Mouse (Mus musculus) embryonic stem cell, embryonic (primary cell): ENCODE measurements around the gene 9530003J23Rik.

Source experiments
- CTCF ChIA-PET, 4 experiments: fragments of 300-600 bp in 2 of 4; fragments of 350-600 bp in 2 of 4; sonication (Branson Sonifier 250); formaldehyde crosslinking; loops; one replicate each; lab custom pipeline; 2022; ENCODE audit warnings: inconsistent platforms in 2 of 4; lab: Charles Lee
- POLR2A ChIA-PET, 4 experiments: fragments of 300-600 bp in 2 of 4; fragments of 350-600 bp in 2 of 4; sonication (Branson Sonifier 250); formaldehyde crosslinking; loops; one replicate each; lab custom pipeline; 2022; ENCODE audit warnings: antibody characterized with exemption in 4 of 4, inconsistent platforms in 1 of 4; lab: Charles Lee

9530003J23Rik gene

GRCm38 (mm10) chr10:117208787-117209186 is 29.7 kb downstream of the 9530003J23Rik start:
- ChIA-PET POLR2A (interaction anchor here (0.6 to 9.1 kb wide), 12 partner anchors 9 to 436 kb away, joined by 3 to 71 read pairs (median 4); partner anchors contain the start of genes Cct2 (in 1 of the 4) and Yeats4 (in 1 of the 4)), CTCF (interaction anchor here (0.5 to 1.7 kb wide), 15 partner anchors 9 to 764 kb away, joined by 3 to 6 read pairs (median 3); partner anchors contain the start of genes Lrrc10 (in 1 of the 4) and Yeats4 (in 1 of the 4))

GRCm38 (mm10) chr10:117208221-117208620 is 30.3 kb downstream of the 9530003J23Rik start:
- CTCF ChIA-PET: interaction anchor here in 1 of 4 experiments (0.6 to 1.7 kb wide), 3 partner anchors 9 to 65 kb away, joined by 3 to 6 read pairs (median 5); no protein-coding TSS in a partner anchor
- POLR2A ChIA-PET: interaction anchor here in 3 of 4 experiments (0.6 to 9.1 kb wide), 10 partner anchors 8 to 436 kb away, joined by 3 to 71 read pairs (median 3); partner anchors contain the start of genes Cct2 (in 1 of the 3) and Yeats4 (in 1 of the 3)

GRCm38 (mm10) chr10:117206070-117206469 is 32.4 kb downstream of the 9530003J23Rik start:
- POLR2A ChIA-PET: interaction anchor here in 2 of 4 experiments (0.7 to 1.9 kb wide), 5 partner anchors 13 to 142 kb away, joined by 3 to 4 read pairs (median 3); partner anchors contain the start of genes Yeats4 (in 2 of the 2) and Cct2 (in 1 of the 2)
- CTCF ChIA-PET: interaction anchor here in 2 of 4 experiments (0.5 to 1.6 kb wide), 3 partner anchors 11 to 590 kb away, joined by 3 to 4 read pairs (median 3); no protein-coding TSS in a partner anchor

- CTCF ChIA-PET: no interaction called here
- POLR2A ChIA-PET: interaction anchor here in 1 of 4 experiments (0.5 to 1.4 kb wide), 3 partner anchors 12 to 56 kb away, joined by 3 to 4 read pairs (median 3); partner anchors contain the start of gene Yeats4
Measured at GRCm38 (mm10) chr10:117203558-117203981, 34.9 kb downstream of the 9530003J23Rik start.

- CTCF ChIA-PET: no interaction called here
- POLR2A ChIA-PET: interaction anchor here (0.5 to 2.1 kb wide), 7 partner anchors 11 to 140 kb away, joined by 3 to 8 read pairs (median 3); partner anchors contain the start of genes Cct2 (in 2 of the 4) and Yeats4 (in 2 of the 4)
Measured at GRCm38 (mm10) chr10:117202981-117203557, 35.4 kb downstream of the 9530003J23Rik start.

GRCm38 (mm10) chr10:117199701-117200100 is 38.8 kb downstream of the 9530003J23Rik start:
- ChIA-PET POLR2A (interaction anchor here in 2 of 4 experiments (0.7 to 1.1 kb wide), 4 partner anchors 21 to 139 kb away, joined by 3 to 10 read pairs (median 4); partner anchors contain the start of gene Cct2 (in 1 of the 2)), CTCF (no interaction called here)

- ChIA-PET CTCF (no interaction called here), POLR2A (interaction anchor here in 1 of 4 experiments (1.2 kb wide), 1 partner anchor 27 kb away, joined by 4 read pairs; the partner anchor contains the start of gene Yeats4)
Measured at GRCm38 (mm10) chr10:117196696-117197095, 41.8 kb downstream of the 9530003J23Rik start.

GRCm38 (mm10) chr10:117195748-117196147 is 42.8 kb downstream of the 9530003J23Rik start:
- CTCF ChIA-PET: interaction anchor here in 1 of 4 experiments (0.6 to 0.7 kb wide), 2 partner anchors 25 to 46 kb away, joined by 4 to 5 read pairs; no protein-coding TSS in a partner anchor
- POLR2A ChIA-PET: interaction anchor here in 3 of 4 experiments (0.7 to 3.3 kb wide), 7 partner anchors 24 to 1810 kb away, joined by 3 to 13 read pairs (median 3); partner anchors contain the start of genes Yeats4 (in 2 of the 3) and Cct2 (in 1 of the 3)

- POLR2A ChIA-PET: interaction anchor here in 3 of 4 experiments (0.7 to 3.3 kb wide), 10 partner anchors 17 to 147 kb away, joined by 3 to 13 read pairs (median 3); partner anchors contain the start of genes Cct2 (in 3 of the 3) and Yeats4 (in 2 of the 3)
Measured at GRCm38 (mm10) chr10:117195005-117195404, 43.5 kb downstream of the 9530003J23Rik start.

GRCm38 (mm10) chr10:117193364-117193763 is 45.1 kb downstream of the 9530003J23Rik start:
- POLR2A ChIA-PET: interaction anchor here in 1 of 4 experiments (1.1 to 3.3 kb wide), 5 partner anchors 10 to 130 kb away, joined by 4 to 13 read pairs (median 4); partner anchors contain the start of genes Cct2 and Yeats4
- CTCF ChIA-PET: no interaction called here

More at GRCm38 (mm10) chr10:117195005-117195404, 43.5 kb downstream of the 9530003J23Rik start:
- CTCF ChIA-PET: no interaction called here

GRCm38 (mm10) chr10:117185399-117186089 is 53.0 kb downstream of the 9530003J23Rik start:
- ChIA-PET CTCF (no interaction called here), POLR2A (interaction anchor here in 2 of 4 experiments (0.9 to 1.8 kb wide), 3 partner anchors 18 to 237 kb away, joined by 3 to 5 read pairs (median 3); no protein-coding TSS in a partner anchor)
